Mouse (Mus musculus) sigmoid colon, adult 10 weeks (tissue): Measurements from ENCODE around the gene Ddx43. TPM values are rescaled to one million over a fixed set of nuclear protein-coding genes. Genes with fewer than 3 reads are reported as not detected.

Source experiments
- polyA plus RNA-seq: library from polyadenylated mRNA; stranded (reverse); fragments of 350-450 nt; fragmentation: Illumina TruSeq; extraction: RNeasy Lipid Tissue Mini Kit (QIAGEN cat#74804); gene quantifications from one replicate; pipeline ENCODE4 v1.2.3, GENCODE M21; 2014; ENCODE audit warnings: low read depth, low replicate concordance

Ddx43 gene
- 1.6 TPM for polyA plus RNA-seq

GRCm38 (mm10) chr9:78395630-78396351, at the start of gene Ddx43:
Gene Ddx43 (plus strand): TSS chr9:78395777.

GRCm38 (mm10) chr9:78355611-78356010, 40.0 kb upstream of the Ddx43 start, which contains the start of gene Gsta2:
Gene Gsta2 (minus strand): TSS chr9:78355788.

GRCm38 (mm10) chr9:78367959-78368358, 27.6 kb upstream of the Ddx43 start, which contains the start of gene Dppa5a:
Gene Dppa5a (minus strand): TSS chr9:78368177.

GRCm38 (mm10) chr9:78378113-78378785, 17.3 kb upstream of the Ddx43 start, which contains the start of gene Ooep:
Gene Ooep (minus strand): TSS chr9:78378725.

GRCm38 (mm10) chr9:78442579-78443392, 47.2 kb downstream of the Ddx43 start, which contains the start of gene Cgas:
Gene Cgas (minus strand): TSS chr9:78443237.

GRCm38 (mm10) chr9:78447973-78448873, 52.6 kb downstream of the Ddx43 start, which contains the start of the genes Mto1 and Gm17324:
Gene Mto1 (plus strand): TSS chr9:78448208.
Gene Gm17324 (minus strand): TSS chr9:78448786.

Other genes starting within 250 kb of the Ddx43 start
- 10.4 TPM for gene Gsta4, start 213.0 kb upstream of the Ddx43 start, polyA plus RNA-seq
- 24.7 TPM for gene Gsta1, start 165.1 kb upstream of the Ddx43 start, polyA plus RNA-seq
- not detected for gene Gm3776, start 138.6 kb upstream of the Ddx43 start, polyA plus RNA-seq
- gene Gm10639, start 105.9 kb upstream of the Ddx43 start, polyA plus RNA-seq: not detected
- not detected for gene Omt2a, start 81.0 kb upstream of the Ddx43 start, polyA plus RNA-seq
- gene Omt2b, start 68.2 kb upstream of the Ddx43 start, polyA plus RNA-seq: not detected
- not detected for gene Gsta2, start 40.0 kb upstream of the Ddx43 start, polyA plus RNA-seq
- not detected for gene Dppa5a, start 27.6 kb upstream of the Ddx43 start, polyA plus RNA-seq
- 0.91 TPM for gene Ooep, start 17.1 kb upstream of the Ddx43 start, polyA plus RNA-seq
- gene Cgas, start 47.5 kb downstream of the Ddx43 start, polyA plus RNA-seq: 4.9 TPM
- 14.6 TPM for gene Mto1, start 52.4 kb downstream of the Ddx43 start, polyA plus RNA-seq
- gene Gm17324, start 53.0 kb downstream of the Ddx43 start, polyA plus RNA-seq: not detected
- 4,495 TPM for gene Eef1a1, start 93.4 kb downstream of the Ddx43 start, polyA plus RNA-seq
- gene Slc17a5, start 192.3 kb downstream of the Ddx43 start, polyA plus RNA-seq: 44.1 TPM
- 11.8 TPM for gene Cd109, start 219.8 kb downstream of the Ddx43 start, polyA plus RNA-seq